Mouse (Mus musculus): Measurements from ENCODE around the gene Evx2.

Evx2 gene

GRCm38 (mm10) chr2:74659507-74660005 is at the start of gene Evx2:
Gene Evx2 (minus strand): TSS chr2:74659557.
- in situ Hi-C loops (cut with MboI), result loop anchor here (25.0 kb wide), 1 partner anchor 1097 kb away; no protein-coding TSS in a partner anchor

GRCm38 (mm10) chr2:74708676-74709075 is 49.3 kb upstream of the Evx2 start:
- in situ Hi-C loops (cut with MboI), result loop anchor here (25.0 kb wide), 1 partner anchor 879 kb away; no protein-coding TSS in a partner anchor

- in situ Hi-C loops (cut with MboI), result loop anchor here (25.0 kb wide), 1 partner anchor 880 kb away; no protein-coding TSS in a partner anchor
Measured at GRCm38 (mm10) chr2:74707599-74707998, 48.2 kb upstream of the Evx2 start.

- in situ Hi-C loops (cut with MboI), result loop anchor here (25.0 kb wide), 1 partner anchor 881 kb away; no protein-coding TSS in a partner anchor
Measured at GRCm38 (mm10) chr2:74706393-74706960, 47.1 kb upstream of the Evx2 start.

- in situ Hi-C loops (cut with MboI), result loop anchor here (25.0 kb wide), 1 partner anchor 882 kb away; no protein-coding TSS in a partner anchor
Measured at GRCm38 (mm10) chr2:74705467-74706089, 46.2 kb upstream of the Evx2 start.

- in situ Hi-C loops (cut with MboI), result loop anchor here (25.0 kb wide), 1 partner anchor 882 kb away; no protein-coding TSS in a partner anchor
Measured at GRCm38 (mm10) chr2:74704999-74705466, 45.7 kb upstream of the Evx2 start.

- in situ Hi-C loops (cut with MboI), result loop anchor here (25.0 kb wide), 1 partner anchor 883 kb away; no protein-coding TSS in a partner anchor
Measured at GRCm38 (mm10) chr2:74704393-74704998, 45.1 kb upstream of the Evx2 start, which contains the start of gene Hoxd8. Gene Hoxd8 (plus strand): TSS chr2:74704615.

- in situ Hi-C loops (cut with MboI), result loop anchor here (25.0 kb wide), 1 partner anchor 883 kb away; no protein-coding TSS in a partner anchor
Measured at GRCm38 (mm10) chr2:74703720-74704392, 44.5 kb upstream of the Evx2 start.

- in situ Hi-C loops (cut with MboI), result loop anchor here (25.0 kb wide), 1 partner anchor 884 kb away; no protein-coding TSS in a partner anchor
Measured at GRCm38 (mm10) chr2:74703317-74703716, 44.0 kb upstream of the Evx2 start.

- in situ Hi-C loops (cut with MboI), result loop anchor here (25.0 kb wide), 1 partner anchor 884 kb away; no protein-coding TSS in a partner anchor
Measured at GRCm38 (mm10) chr2:74702820-74703219, 43.5 kb upstream of the Evx2 start.

GRCm38 (mm10) chr2:74701949-74702819 is 42.8 kb upstream of the Evx2 start:
- in situ Hi-C loops (cut with MboI), result loop anchor here (25.0 kb wide), 1 partner anchor 885 kb away; no protein-coding TSS in a partner anchor

GRCm38 (mm10) chr2:74700546-74701112 is 41.3 kb upstream of the Evx2 start:
- in situ Hi-C loops (cut with MboI), result loop anchor here (25.0 kb wide), 1 partner anchor 887 kb away; no protein-coding TSS in a partner anchor

GRCm38 (mm10) chr2:74699664-74700545 is 40.5 kb upstream of the Evx2 start:
- in situ Hi-C loops (cut with MboI), result loop anchor here (25.0 kb wide), 1 partner anchor 887 kb away; no protein-coding TSS in a partner anchor

GRCm38 (mm10) chr2:74699053-74699430 is 39.7 kb upstream of the Evx2 start:
- in situ Hi-C loops (cut with MboI), result no loop called here

- in situ Hi-C loops (cut with MboI), result no loop called here
Measured at GRCm38 (mm10) chr2:74698201-74699052, 39.1 kb upstream of the Evx2 start.

- in situ Hi-C loops (cut with MboI), result no loop called here
Measured at GRCm38 (mm10) chr2:74697567-74698121, 38.3 kb upstream of the Evx2 start, which contains the start of gene Hoxd9. Gene Hoxd9 (plus strand): TSS chr2:74697727.
